ENCODE assay signal across 18 mouse cellular contexts in genomic region chr17:88769283-88769859, GRCm38 (mm10). TPM values are rescaled to one million over a fixed set of nuclear protein-coding genes. Genes with fewer than 3 reads are reported as not detected.
DNase-seq lines count a peak whose midpoint lies in the region; ATAC-seq and TF ChIP-seq lines count a peak whose summit lies in the region.
"Had no signal": no experiment of that assay in that cellular context is flagged by ENCODE, and none has a peak within 500 bp of the region (broad histone marks: within the 10 kb centered on the region; RNA-seq: fewer than 3 reads in every experiment).

No protein-coding gene starts in this region.

- peak; percentile 50 for ATAC-seq in forebrain, embryonic 16.5 days
- ATAC-seq in midbrain, embryonic 15.5 days (replicated peaks): peak; percentile 78
- ATAC-seq: liver, postnatal 0 days had no signal

- peak overlapping the region; percentile 32 for H3K27ac ChIP-seq in layer of hippocampus, adult 2 months
- no peak overlapping the region for H3K27ac ChIP-seq in forebrain, embryonic 16.5 days (ENCODE audit: low read length)
- peak overlapping the region; percentile 36 for H3K27ac ChIP-seq in midbrain, embryonic 15.5 days
- no peak overlapping the region for H3K27ac ChIP-seq in gastrocnemius, adult 2 months
- H3K27ac ChIP-seq: limb, embryonic 15.5 days had no signal

- 39% methylated on average over 2 of the region's 2 CpGs for WGBS in forebrain, embryonic 16.5 days
- WGBS in midbrain, embryonic 15.5 days: 29% methylated on average over 2 of the region's 2 CpGs

- no peak for DNase-seq in layer of hippocampus, adult 2 months (ENCODE audit: low spot score in 2 of 2)
- DNase-seq in layer of hippocampus, adult 8-10 months (ENCODE audit: low spot score in 2 of 2): no peak
- DNase-seq in brain, embryonic 14.5 days (ENCODE audit: low read depth): peak; percentile 83
- no peak for DNase-seq in gastrocnemius, adult 2 months
- DNase-seq in kidney, postnatal 10 days: no peak
- DNase-seq: cerebellum, adult 2 months; gastrocnemius, postnatal 36 days; heart, postnatal 4 days; kidney, adult 2 months; liver, postnatal 0 days; right cerebral cortex, postnatal 25 days; thymus, postnatal 36 days had no signal

- intact Hi-C loops in gastrocnemius, adult 2 months (cut with DNase I): no loop called here

- H3K4me3 ChIP-seq in layer of hippocampus, adult 2 months: no peak overlapping the region
- no peak overlapping the region for H3K4me3 ChIP-seq in forebrain, embryonic 16.5 days (replicated peaks; ENCODE audit: low read length)
- H3K4me3 ChIP-seq in midbrain, embryonic 15.5 days: no peak overlapping the region
- no peak overlapping the region for H3K4me3 ChIP-seq in gastrocnemius, adult 2 months
- H3K4me3 ChIP-seq: limb, embryonic 15.5 days; myocyte had no signal

- TF ChIP-seq POLR2A in brain, embryonic 14.5 days (IDR thresholded peaks at IDR 0.05; ENCODE audit: borderline replicate concordance, extremely low read depth, insufficient read depth, insufficient read length, poor library complexity, severe bottlenecking): no peak

- H3K9me3 ChIP-seq in forebrain, embryonic 16.5 days (ENCODE audit: control insufficient read depth, low read length): no peaks in the 10 kb centered on the region
- no peaks in the 10 kb centered on the region for H3K9me3 ChIP-seq in midbrain, embryonic 15.5 days
- H3K9me3 ChIP-seq: limb, embryonic 15.5 days had no signal

- no peak overlapping the region for H3K4me2 ChIP-seq in forebrain, embryonic 16.5 days (ENCODE audit: low read length)
- no peak overlapping the region for H3K4me2 ChIP-seq in midbrain, embryonic 15.5 days
- H3K4me2 ChIP-seq: heart, embryonic 11.5 days; limb, embryonic 15.5 days had no signal

- H3K36me3 ChIP-seq in forebrain, embryonic 16.5 days (ENCODE audit: control insufficient read depth, insufficient read depth): no peaks in the 10 kb centered on the region
- H3K36me3 ChIP-seq in midbrain, embryonic 15.5 days (replicated peaks): no peaks in the 10 kb centered on the region
- H3K36me3 ChIP-seq: limb, embryonic 15.5 days had no signal

- H3K4me1 ChIP-seq in forebrain, embryonic 16.5 days (replicated peaks; ENCODE audit: control insufficient read depth, insufficient read depth, low read length): peaks cover 16% of the 10 kb centered on the region
- peaks cover 26% of the 10 kb centered on the region for H3K4me1 ChIP-seq in midbrain, embryonic 15.5 days

- TF ChIP-seq CTCF in layer of hippocampus, adult 2 months (conservative IDR thresholded peaks at IDR 0.05): no peak
- TF ChIP-seq CTCF in brain, embryonic 14.5 days (IDR thresholded peaks at IDR 0.05; ENCODE audit: borderline replicate concordance, extremely low read depth, insufficient read depth, insufficient read length): no peak
- TF ChIP-seq CTCF in gastrocnemius, adult 2 months (IDR thresholded peaks at IDR 0.05): no peak

- H3K9ac ChIP-seq in forebrain, embryonic 16.5 days (replicated peaks; ENCODE audit: low read depth, low read length): no peak overlapping the region
- no peak overlapping the region for H3K9ac ChIP-seq in midbrain, embryonic 15.5 days
- H3K9ac ChIP-seq: limb, embryonic 15.5 days; liver, postnatal 0 days had no signal

- no peaks in the 10 kb centered on the region for H3K27me3 ChIP-seq in forebrain, embryonic 16.5 days (replicated peaks; ENCODE audit: control insufficient read depth, insufficient read depth, low read length)
- no peaks in the 10 kb centered on the region for H3K27me3 ChIP-seq in midbrain, embryonic 15.5 days (replicated peaks)
- H3K27me3 ChIP-seq: limb, embryonic 15.5 days had no signal

RNA-seq across cellular contexts. Expression of gene Lhcgr, which starts 22.4 kb away (rescaled TPM):
- under 1 TPM; 0.08 to 0.22 TPM for total RNA-seq in layer of hippocampus, adult 2 months (2021)
- total RNA-seq in layer of hippocampus, adult 8-10 months (2022): under 1 TPM in 3 of 4 experiments, not detected in 1; 0.08 to 0.45 (median 0.19) TPM
- 0.59 and 1.2 TPM in 2 replicates for polyA plus RNA-seq in brain, embryonic 14.5 days (2012; rRNA removed)
- polyA plus RNA-seq in forebrain, embryonic 16.5 days (2015; fragmentation: Nextera tagmentation; extraction: Ambion mirVana): 1.6 and 3.2 TPM in 2 replicates
- polyA plus RNA-seq in midbrain, embryonic 15.5 days (2015; fragmentation: Nextera tagmentation; extraction: Ambion mirVana): 0.97 and 1.5 TPM in 2 replicates
- not detected for total RNA-seq in gastrocnemius, adult 2 months (2021)
- total RNA-seq: ES-E14; gastrocnemius, postnatal 36 days; heart, postnatal 4 days had no signal
- polyA plus RNA-seq: liver, postnatal 0 days; myocyte had no signal

Comparison
In these comparisons a context has a peak if more than half of its experiments do, and no peak if none do; other contexts are left out.
1. H3K27ac ChIP-seq: peak in layer of hippocampus, adult 2 months (single experiment) and midbrain, embryonic 15.5 days (single experiment); none in forebrain, embryonic 16.5 days (single experiment) and gastrocnemius, adult 2 months (single experiment).